Mouse (Mus musculus) layer of hippocampus, adult 18-20 months (tissue): ENCODE data around the gene Trmt10b. TPM values are rescaled to one million over a fixed set of nuclear protein-coding genes. Genes with fewer than 3 reads are reported as not detected.

Source experiments
- DNase-seq, 2 experiments: peaks; one replicate each; pipeline ENCODE4 v3.0.0; 2022; ENCODE audit warnings: low spot score in 2 of 2
- total RNA-seq, 2 experiments: library from RNA; stranded (reverse); gene quantifications; 2 replicates each; pipeline ENCODE4 v1.2.3; 2021

Gene Trmt10b
- total RNA-seq, 2 experiments from 2014 or later, result 15.6 to 15.9 TPM

DNA sequence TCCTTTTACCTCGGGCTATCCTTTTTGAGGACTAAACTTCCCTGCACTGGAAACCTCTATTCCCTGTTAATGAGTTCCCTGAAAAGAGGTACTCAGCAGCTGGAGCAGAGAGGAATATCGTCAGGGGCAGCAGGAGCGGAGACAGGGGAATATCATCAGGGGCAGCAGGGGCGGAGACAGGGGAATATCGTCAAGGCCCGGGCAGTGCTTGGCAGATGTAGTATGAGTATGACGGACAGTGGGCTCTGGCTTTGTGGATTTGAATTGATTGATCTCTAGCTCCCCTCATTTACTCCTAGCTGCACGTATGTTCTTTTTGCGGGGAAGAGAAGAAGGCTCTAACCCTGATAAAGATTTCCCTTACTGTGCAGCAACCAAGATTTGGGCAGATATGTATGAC lies 44.3 kb downstream of the Trmt10b start:
- no peak for DNase-seq

DNA sequence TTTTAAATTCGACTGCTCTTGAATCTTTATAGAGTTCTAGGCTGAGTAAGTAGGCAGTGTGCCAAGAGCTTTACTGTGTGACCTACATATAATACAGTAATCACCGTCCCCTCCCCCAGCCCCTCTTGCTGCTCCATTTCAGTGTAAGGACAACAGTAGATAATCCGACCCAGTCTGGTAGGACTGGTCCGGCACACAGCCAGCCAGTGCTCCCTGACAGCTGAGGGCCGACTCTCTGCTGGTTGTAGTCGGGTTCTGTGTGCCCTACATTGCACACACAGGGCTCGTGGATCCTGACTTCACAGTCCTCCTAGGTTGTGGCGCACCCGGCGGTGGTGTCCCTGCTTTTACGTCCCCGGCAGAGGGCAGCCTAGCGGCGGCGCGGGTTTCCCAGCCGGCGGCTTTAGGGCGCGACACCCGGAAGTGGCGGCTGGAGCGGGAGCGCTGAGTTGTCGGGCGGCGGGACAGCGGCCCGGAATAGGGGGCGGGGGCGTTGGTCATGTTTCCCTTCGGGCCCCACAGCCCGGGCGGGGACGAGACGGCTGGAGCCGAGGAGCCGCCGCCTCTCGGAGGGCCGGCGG lies 44.8 kb downstream of the Trmt10b start, which contains the start of gene Dcaf10:
Gene Dcaf10 (plus strand): TSS at position 433 of the 581 bp plus-strand sequence.
- DNase-seq, result peak; percentile 88 to 93

DNA sequence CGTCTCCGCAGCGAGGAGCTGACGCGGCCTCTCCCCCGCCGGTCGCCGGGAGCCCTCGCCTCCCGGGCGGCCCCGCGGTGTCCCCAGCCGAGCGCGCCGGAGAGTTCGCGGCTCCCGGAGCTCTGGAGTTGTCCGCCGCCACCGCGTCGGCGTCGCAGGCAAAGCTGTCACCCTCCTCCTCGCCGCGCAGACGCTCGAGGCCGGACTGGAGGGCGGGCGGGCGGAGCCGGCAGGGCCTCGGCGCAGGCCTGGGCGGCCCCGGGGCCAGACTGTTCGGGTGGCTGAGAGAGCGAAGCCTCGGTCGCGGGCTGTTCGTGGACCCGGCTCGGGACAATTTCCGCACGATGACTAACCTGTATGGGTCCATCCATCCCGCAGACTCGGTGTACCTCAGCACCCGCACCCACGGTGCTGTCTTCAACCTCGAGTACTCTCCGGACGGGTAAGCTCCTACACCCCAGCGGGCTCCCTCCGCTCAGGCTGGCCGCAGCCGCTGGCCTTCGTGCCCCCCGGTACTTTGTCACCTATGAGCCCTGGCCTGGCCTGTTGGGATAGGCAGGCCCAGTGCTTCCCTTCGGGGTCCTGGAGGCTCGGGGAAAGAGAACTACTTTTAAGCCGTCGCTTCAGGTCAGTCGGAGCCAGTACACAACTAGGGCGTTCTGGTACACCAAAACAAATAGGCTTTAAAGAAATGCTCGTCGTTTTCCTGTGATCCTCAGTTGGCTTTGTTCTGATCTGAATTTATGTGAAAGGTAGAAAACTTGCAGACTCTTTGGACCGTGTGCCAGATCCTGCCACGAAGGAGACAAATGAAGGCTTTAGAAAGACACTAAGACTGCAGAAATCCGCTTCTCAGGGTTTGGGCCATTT lies 45.6 kb downstream of the Trmt10b start, which contains the start of gene Exosc3:
Gene Exosc3 (minus strand): TSS at position 447 of the 870 bp plus-strand sequence.
- DNase-seq, result peak; percentile 6 to 32

GRCm38 (mm10) chr4:45356653-45357052 lies 59.7 kb downstream of the Trmt10b start:
- DNase-seq, result no peak

Other genes starting within 250 kb of the Trmt10b start
- gene Fbxo10, start 212.5 kb upstream of the Trmt10b start, total RNA-seq, result 10 to 100 TPM; 45.2 to 47.4 TPM
- gene Tomm5, start 189.0 kb upstream of the Trmt10b start, total RNA-seq, result 10 to 100 TPM; 65.4 to 66.6 TPM
- 10 to 100 TPM; 16.4 to 21.7 TPM for gene Frmpd1, start 112.3 kb upstream of the Trmt10b start, total RNA-seq
- 10 to 100 TPM; 16.4 to 16.9 TPM for gene Dcaf10, start 45.0 kb downstream of the Trmt10b start, total RNA-seq
- 10 to 100 TPM; 14.6 to 18.0 TPM for gene Exosc3, start 45.6 kb downstream of the Trmt10b start, total RNA-seq
- gene Slc25a51, start 111.6 kb downstream of the Trmt10b start, total RNA-seq, result 100 to 1,000 TPM; 131 to 133 TPM
- 10 to 100 TPM; 13.2 to 16.5 TPM for gene Shb, start 235.3 kb downstream of the Trmt10b start, total RNA-seq